Mouse (Mus musculus) adipocyte (in vitro differentiated cells): ENCODE measurements around the gene Cyb561.

Experiments used
- DNase-seq: peaks from one replicate; pipeline ENCODE4 v3.0.0-alpha.2; 2016; ENCODE audit warnings: low spot score

Cyb561 gene

DNA sequence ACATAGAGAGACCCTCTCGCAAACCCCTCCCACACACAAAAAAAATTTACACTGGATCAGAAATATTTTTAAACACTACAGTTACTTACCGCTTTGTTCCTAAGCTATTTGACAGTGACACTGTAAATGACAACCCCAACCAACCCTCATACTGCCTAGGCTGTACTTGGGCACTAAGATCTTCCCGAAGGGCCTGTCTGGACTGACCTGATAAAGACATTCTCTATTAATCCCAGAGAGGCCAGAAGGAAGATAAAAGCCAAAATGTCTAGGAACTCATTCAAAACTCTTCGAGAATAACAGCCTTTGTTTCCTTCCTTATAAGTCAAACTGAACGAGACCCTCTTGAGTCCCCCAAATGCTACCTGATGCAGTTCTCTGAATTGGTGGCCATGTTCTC lies 31.9 kb downstream of the Cyb561 start:
- no peak for DNase-seq

DNA sequence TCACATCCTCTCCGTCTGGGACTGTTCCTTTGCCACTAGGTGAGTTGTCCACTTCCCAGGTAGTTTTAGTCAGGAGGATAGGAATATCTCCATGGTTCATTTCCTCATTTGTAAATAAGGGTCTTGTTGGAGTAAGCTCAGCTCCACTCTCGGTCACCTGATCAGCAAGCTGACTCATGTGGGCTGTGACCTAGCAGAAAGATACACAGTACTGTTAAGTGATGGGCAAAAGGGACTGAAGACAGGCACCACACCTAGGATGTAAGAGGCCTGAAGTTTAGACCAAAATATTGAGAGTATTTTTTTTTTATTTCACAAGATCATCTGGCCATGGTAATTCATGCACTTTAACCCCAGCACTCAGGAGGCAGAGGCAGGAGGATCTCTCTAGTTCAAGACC lies 32.3 kb downstream of the Cyb561 start:
- no peak for DNase-seq

- DNase-seq: no peak
Measured at GRCm38 (mm10) chr11:105920098-105920785, 32.9 kb downstream of the Cyb561 start.

- DNase-seq: no peak
Measured at GRCm38 (mm10) chr11:105913580-105913979, 39.6 kb downstream of the Cyb561 start.

- peak; percentile 90 for DNase-seq
Measured at GRCm38 (mm10) chr11:105911592-105912375, 41.4 kb downstream of the Cyb561 start.

GRCm38 (mm10) chr11:105911149-105911548 lies 42.0 kb downstream of the Cyb561 start:
- DNase-seq: no peak

DNA sequence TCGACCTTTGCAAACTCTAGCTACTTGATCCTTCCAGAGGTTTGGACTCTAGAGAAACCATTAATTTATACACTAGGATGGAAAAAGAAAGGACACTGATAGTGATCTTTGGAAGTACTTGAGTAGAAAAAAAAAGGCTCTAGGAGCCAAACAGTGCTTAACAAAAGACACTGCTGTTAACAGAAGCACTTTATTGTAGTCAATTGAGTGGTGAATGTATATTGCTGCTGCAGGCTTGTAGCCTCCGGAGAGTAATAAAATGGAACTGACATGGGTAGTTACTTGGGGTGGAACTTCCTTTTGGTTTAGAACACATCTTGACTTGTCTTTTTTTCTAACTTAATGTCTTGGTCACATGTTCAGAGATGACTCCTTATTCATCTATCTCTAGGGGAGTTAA lies 43.5 kb downstream of the Cyb561 start:
- DNase-seq: no peak

GRCm38 (mm10) chr11:105908926-105909325 lies 44.2 kb downstream of the Cyb561 start:
- no peak for DNase-seq

DNA sequence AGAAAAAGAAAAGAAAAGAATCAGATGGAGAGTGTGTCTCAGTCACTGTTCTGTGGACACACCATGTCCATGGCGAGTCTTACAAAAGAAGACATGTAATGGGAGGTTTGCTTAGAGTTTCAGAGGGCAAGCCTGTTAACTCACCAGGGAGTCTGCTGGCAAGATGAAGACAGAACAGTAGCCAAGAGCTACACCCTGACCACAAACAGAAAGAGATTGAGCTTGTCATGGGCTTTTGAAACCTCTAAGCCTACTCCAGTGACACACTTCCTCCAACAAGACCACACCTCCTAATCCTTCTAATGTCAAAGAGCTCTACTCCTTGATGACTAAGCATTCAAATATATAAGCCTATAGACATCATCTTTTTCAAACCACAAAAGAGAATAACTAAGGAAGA lies 45.8 kb downstream of the Cyb561 start:
- DNase-seq: peak; percentile 70

- peak; percentile 92 for DNase-seq
Measured at GRCm38 (mm10) chr11:105905529-105906213, 47.5 kb downstream of the Cyb561 start.

GRCm38 (mm10) chr11:105902956-105903355 lies 50.2 kb downstream of the Cyb561 start:
- DNase-seq: no peak

DNA sequence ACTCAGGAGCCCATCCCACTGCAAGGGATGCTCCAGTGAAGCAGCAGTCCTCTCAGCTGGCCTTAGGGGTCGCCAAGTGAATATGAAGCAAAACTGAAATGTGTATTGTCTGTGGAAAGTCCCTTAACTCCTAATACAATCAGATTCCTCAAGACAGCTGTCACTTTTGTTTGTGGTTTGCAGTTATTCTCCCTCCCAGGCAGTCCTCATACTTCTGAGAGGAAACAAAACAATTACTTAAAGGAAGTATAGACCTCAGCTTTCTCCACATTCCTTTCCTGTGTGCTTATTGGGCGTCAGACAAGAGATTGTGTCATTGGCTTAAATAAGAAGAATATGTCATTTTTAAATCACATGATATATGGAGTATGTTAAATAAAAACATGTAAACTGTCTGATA lies 51.6 kb downstream of the Cyb561 start:
- DNase-seq: no peak

DNA sequence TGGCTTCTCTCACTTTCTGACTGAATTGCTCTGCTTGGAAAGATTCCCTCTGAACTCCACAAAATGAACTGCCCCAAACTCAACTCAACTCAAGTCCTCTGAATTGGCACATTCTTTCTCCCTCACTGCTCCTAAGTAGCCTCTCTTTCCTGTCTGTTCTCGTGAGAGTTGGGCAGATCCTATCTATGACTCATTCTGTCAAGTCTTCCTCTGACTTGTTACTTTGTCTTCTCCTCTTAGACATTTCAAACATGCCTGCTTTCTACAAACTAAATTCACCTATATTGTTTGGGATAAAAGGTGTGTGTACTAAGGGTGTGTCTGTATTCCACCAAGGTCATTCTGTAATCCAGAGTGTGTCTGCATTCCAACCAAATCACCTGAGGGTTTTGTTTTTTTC lies 54.0 kb downstream of the Cyb561 start:
- no peak for DNase-seq

GRCm38 (mm10) chr11:105887281-105887680 lies 65.9 kb downstream of the Cyb561 start:
- DNase-seq: no peak

DNA sequence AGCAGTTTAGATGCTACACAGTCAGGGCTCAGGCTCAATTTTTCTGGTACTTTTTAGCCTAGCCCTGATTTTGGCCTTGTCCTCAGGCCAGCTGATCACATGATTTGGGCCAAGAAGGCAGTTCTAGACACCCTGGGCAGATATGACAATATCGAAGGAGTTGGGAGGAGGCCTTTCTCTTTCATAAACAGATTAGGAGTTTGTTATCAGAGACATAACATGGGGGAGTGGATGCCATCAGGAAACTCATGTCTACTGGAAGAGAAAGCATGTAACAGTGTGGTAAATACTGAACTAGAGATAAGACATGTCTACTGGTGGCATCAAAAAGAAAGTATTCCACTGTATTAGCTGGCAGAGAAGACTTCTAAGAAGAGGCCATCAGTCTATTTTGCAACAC lies 67.6 kb downstream of the Cyb561 start:
- no peak for DNase-seq
